Mouse (Mus musculus) intestine, embryonic 14.5 days (tissue): ENCODE data around the gene Acsl5. TPM values are rescaled to one million over a fixed set of nuclear protein-coding genes. Genes with fewer than 3 reads are reported as not detected.

Experiments
- ATAC-seq: fragments of 200-750 bp; cut with Nextera tagmentation; replicated peaks from 2 replicates; pipeline ENCODE4 v1.8.0; 2017; ENCODE audit warnings: low read depth, moderate number of reproducible peaks, moderate TSS enrichment, moderate library complexity; ENCODE audit not compliant: low FRiP score, low TSS enrichment
- DNase-seq: peaks from one replicate; pipeline ENCODE4 v3.0.0-alpha.2; 2018; ENCODE audit warnings: low spot score
- H3K27ac ChIP-seq: fragments of 300-500 bp; sonication (generic); 2 replicates; pipeline ENCODE4 v1.5.1; 2014; ENCODE audit warnings: low read depth, mild to moderate bottlenecking, control low read depth
- H3K27me3 ChIP-seq: fragments of 300-500 bp; sonication (generic); replicated peaks from 2 replicates; pipeline ENCODE4 v1.6.1; 2014; ENCODE audit warnings: low read length, control low read depth; ENCODE audit not compliant: control insufficient read depth, insufficient read depth
- H3K36me3 ChIP-seq: fragments of 300-500 bp; sonication (generic); 2 replicates; pipeline ENCODE4 v1.6.1; 2014; ENCODE audit warnings: low read length, control low read depth; ENCODE audit not compliant: control insufficient read depth, insufficient read depth
- H3K4me1 ChIP-seq: fragments of 300-500 bp; sonication (generic); replicated peaks from 2 replicates; pipeline ENCODE4 v1.6.1; 2014; ENCODE audit warnings: low read length, control low read depth, mixed read lengths; ENCODE audit not compliant: control insufficient read depth, insufficient read depth
- H3K4me2 ChIP-seq: fragments of 300-500 bp; sonication (generic); 2 replicates; pipeline ENCODE4 v1.6.1; 2014; ENCODE audit warnings: low read length
- H3K4me3 ChIP-seq: fragments of 300-500 bp; sonication (generic); 2 replicates; pipeline ENCODE4 v1.5.1; 2014; ENCODE audit warnings: low read depth, low read length, control low read depth, mixed read lengths
- H3K9ac ChIP-seq: fragments of 300-500 bp; sonication (generic); 2 replicates; pipeline ENCODE4 v1.6.1; 2014; ENCODE audit warnings: mild to moderate bottlenecking, low read length
- H3K9me3 ChIP-seq: fragments of 300-500 bp; sonication (generic); 2 replicates; pipeline ENCODE4 v1.6.1; 2016; ENCODE audit warnings: low read length, control low read depth; ENCODE audit not compliant: control insufficient read depth
- WGBS: fragments of 180-500 bp; shearing (Covaris S2); extraction: QIAGEN DNeasy Blood & Tissue Kit; methylation state at CpG from one replicate; pipeline ENCODE4 v1.1.7; 2014; 5-methylcytosine and 5-hydroxymethylcytosine counted together
- polyA plus RNA-seq: library from polyadenylated mRNA; unstranded; fragments of >200 nt; fragmentation: Nextera tagmentation; extraction: Ambion mirVana; gene quantifications from 2 replicates; pipeline ENCODE4 v1.2.1, GENCODE M21; 2014

Gene Acsl5
- polyA plus RNA-seq, 1 experiment from 2014 or later = 86.5 TPM

DNA sequence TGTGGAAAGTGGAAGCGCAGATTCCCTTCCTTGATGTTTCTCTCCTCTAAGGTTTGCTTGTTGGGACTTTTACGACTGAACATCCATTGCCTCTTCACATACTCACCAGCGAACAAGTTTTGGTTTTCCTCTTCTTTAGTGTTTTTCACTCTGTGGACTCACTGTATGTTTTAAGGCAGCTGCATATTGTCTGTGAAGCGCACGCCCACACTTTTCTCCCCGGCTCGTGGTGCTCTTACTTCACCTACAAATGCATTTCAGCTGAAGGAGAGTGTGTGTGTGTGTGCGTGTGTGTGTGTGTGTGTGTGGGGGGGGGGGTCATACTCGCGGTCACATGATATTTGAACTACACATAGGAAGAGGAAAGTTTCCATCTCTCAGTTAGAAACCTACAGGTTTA, 85.9 kb downstream of the Acsl5 start:
- WGBS = 78% methylated on average over 10 of the region's 10 CpGs
- no peaks in the 10 kb centered on the region for H3K27me3 ChIP-seq
- ATAC-seq = no peak
- no peak overlapping the region for H3K4me2 ChIP-seq
- H3K36me3 ChIP-seq = 0 out of 2 replicates have a peak, but pooled peaks cover 3% of the 10 kb centered on the region
- no peak overlapping the region for H3K4me3 ChIP-seq
- no peak for DNase-seq
- H3K9me3 ChIP-seq = no peaks in the 10 kb centered on the region
- no peaks in the 10 kb centered on the region for H3K4me1 ChIP-seq
- H3K9ac ChIP-seq = no peak overlapping the region
- no peak overlapping the region for H3K27ac ChIP-seq

DNA sequence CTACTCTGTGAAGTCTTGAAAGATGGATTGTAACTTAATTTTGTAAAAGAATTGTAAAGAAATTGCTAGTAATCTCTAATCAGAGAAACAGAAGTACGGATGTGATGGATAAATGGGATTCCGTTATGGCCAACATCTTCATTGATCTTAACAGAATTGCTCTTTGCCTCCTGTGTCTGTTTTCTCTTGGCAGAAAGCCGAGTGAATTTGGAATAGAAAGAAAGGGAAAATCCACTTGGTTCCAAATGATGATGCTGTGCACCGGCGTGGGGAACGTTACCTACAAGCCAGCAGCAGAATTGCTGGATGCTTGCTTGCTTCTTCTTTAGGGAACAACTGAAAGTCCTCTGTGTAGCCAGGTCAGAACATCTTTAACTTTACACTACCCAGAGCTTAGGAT, 88.8 kb downstream of the Acsl5 start:
- Histone ChIP-seq H3K4me3 (no peak overlapping the region), H3K27ac (no peak overlapping the region), H3K4me2 (no peak overlapping the region), H3K27me3 (no peaks in the 10 kb centered on the region), H3K9me3 (no peaks in the 10 kb centered on the region), H3K36me3 (0 out of 2 replicates have a peak, but pooled peaks cover 3% of the 10 kb centered on the region), H3K4me1 (no peaks in the 10 kb centered on the region), H3K9ac (no peak overlapping the region)
- no peak for DNase-seq
- WGBS = 91% methylated on average over 6 of the region's 6 CpGs
- no peak for ATAC-seq

DNA sequence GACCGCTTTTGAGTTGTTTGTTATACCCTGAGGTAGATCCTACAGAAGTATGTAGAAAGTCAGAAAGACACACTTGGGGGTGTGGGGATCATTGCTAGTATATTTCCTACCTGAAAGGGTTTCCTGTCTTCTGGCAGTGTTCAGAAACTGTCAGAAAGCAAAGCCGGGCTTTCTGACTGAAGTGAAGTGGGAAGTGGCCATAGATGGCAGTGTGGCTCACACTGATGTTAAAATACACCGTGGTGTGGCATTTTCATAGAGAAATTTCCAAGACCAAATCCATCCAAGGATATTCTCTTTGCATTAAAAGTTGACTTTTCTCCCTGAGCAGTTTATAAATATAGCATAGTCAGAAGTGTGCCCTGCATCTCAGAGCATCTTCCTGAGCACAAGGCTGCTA, 89.6 kb downstream of the Acsl5 start:
- Histone ChIP-seq H3K9me3 (no peaks in the 10 kb centered on the region), H3K4me2 (no peak overlapping the region), H3K27me3 (no peaks in the 10 kb centered on the region), H3K4me3 (no peak overlapping the region), H3K4me1 (no peaks in the 10 kb centered on the region), H3K9ac (no peak overlapping the region), H3K27ac (no peak overlapping the region), H3K36me3 (0 out of 2 replicates have a peak, but pooled peaks cover 3% of the 10 kb centered on the region)
- ATAC-seq (no peak), DNase-seq (no peak)
- 75% methylated on average over 3 of the region's 3 CpGs for WGBS

DNA sequence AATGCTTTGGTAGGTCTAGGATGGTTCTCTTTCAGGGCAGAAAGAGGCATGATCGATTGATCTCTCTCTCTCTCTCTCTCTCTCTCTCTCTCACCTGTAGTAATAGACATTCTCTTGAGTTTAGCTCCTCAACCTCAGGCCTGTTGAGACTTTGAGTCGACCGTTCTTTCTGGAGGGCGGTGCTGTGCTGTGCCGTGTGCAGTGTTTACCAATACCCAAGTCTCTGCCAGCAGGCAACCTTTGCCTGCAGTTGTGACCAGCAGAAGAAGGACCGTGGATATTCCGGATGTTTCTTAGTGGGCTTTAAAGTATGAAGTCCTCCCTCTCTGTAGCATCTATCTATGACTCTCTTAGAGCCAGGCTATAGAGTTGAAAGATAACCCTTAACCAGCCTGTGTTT, 90.7 kb downstream of the Acsl5 start:
- ATAC-seq (no peak), DNase-seq (no peak)
- Histone ChIP-seq H3K36me3 (0 out of 2 replicates have a peak, but pooled peaks cover 3% of the 10 kb centered on the region), H3K4me2 (no peak overlapping the region), H3K27ac (no peak overlapping the region), H3K4me3 (no peak overlapping the region), H3K27me3 (no peaks in the 10 kb centered on the region), H3K4me1 (no peaks in the 10 kb centered on the region), H3K9me3 (no peaks in the 10 kb centered on the region), H3K9ac (no peak overlapping the region)
- WGBS = 87% methylated on average over 7 of the region's 7 CpGs

DNA sequence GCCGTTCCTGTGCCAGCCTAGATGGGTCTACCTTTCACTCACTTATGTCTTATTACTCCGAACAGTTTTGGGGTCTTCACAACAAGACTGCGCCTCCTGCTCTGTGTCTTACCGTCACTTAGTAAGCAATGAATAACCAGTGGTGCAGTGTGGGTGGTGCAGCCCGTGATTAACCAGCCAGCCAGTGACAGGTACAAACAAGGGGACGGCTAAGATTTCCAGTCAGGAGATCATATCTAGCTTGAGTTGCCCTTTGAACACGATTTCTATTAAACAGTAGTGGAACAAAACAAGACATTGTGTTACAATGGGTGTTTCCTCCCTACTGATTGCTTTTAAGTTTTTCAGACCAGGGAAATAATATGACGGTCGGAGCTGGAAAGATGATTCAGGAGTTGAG, 91.5 kb downstream of the Acsl5 start:
- no peak overlapping the region for H3K4me2 ChIP-seq

More for the DNA sequence above, 91.5 kb downstream of the Acsl5 start:
- 83% methylated on average over 9 of the region's 9 CpGs for WGBS
- DNase-seq = no peak
- H3K9ac ChIP-seq = no peak overlapping the region
- H3K4me1 ChIP-seq = no peaks in the 10 kb centered on the region
- no peaks in the 10 kb centered on the region for H3K9me3 ChIP-seq
- H3K27ac ChIP-seq = no peak overlapping the region
- H3K4me3 ChIP-seq = no peak overlapping the region
- 0 out of 2 replicates have a peak, but pooled peaks cover 3% of the 10 kb centered on the region for H3K36me3 ChIP-seq
- ATAC-seq = no peak
- H3K27me3 ChIP-seq = no peaks in the 10 kb centered on the region

Other genes starting within 250 kb of the Acsl5 start
- gene Gpam, start 124.7 kb upstream of the Acsl5 start, polyA plus RNA-seq = 22.6 and 24.1 TPM in 2 replicates
- gene Tectb, start 71.2 kb upstream of the Acsl5 start, polyA plus RNA-seq = not detected in 2 replicates
- not detected in 2 replicates for gene Gucy2g, start 10.7 kb upstream of the Acsl5 start, polyA plus RNA-seq
- 102 and 108 TPM in 2 replicates for gene Zdhhc6, start 64.1 kb downstream of the Acsl5 start, polyA plus RNA-seq
- 23.5 and 24.6 TPM in 2 replicates for gene Vti1a, start 64.4 kb downstream of the Acsl5 start, polyA plus RNA-seq